In genomic region chr1:193544804-193545203, GRCm38 (mm10) we compare ENCODE assay signal across 18 mouse cellular contexts.
"Had no signal": no experiment of that assay in that cellular context is flagged by ENCODE, and none has a peak within 500 bp of the region (broad histone marks: within the 10 kb centered on the region; RNA-seq: fewer than 3 reads in every experiment).

No protein-coding gene starts in this region.

- H3K27ac ChIP-seq: liver, embryonic 13.5 days; liver, embryonic 15.5 days; lung, embryonic 15.5 days; macrophage; midbrain, embryonic 13.5 days; neural tube, embryonic 12.5 days; stomach, embryonic 15.5 days; stomach, postnatal 0 days had no signal

- H3K4me1 ChIP-seq: liver, embryonic 13.5 days; liver, embryonic 15.5 days; megakaryocyte, embryonic 14.5 days; stomach, embryonic 15.5 days had no signal

- H3K4me2 ChIP-seq: liver, embryonic 13.5 days; liver, embryonic 15.5 days; lung, embryonic 15.5 days; midbrain, embryonic 13.5 days; neural tube, embryonic 12.5 days; stomach, embryonic 15.5 days had no signal

- H3K4me3 ChIP-seq: liver, embryonic 13.5 days; liver, embryonic 15.5 days; lung, embryonic 15.5 days; megakaryocyte, embryonic 14.5 days; midbrain, embryonic 13.5 days; neural tube, embryonic 12.5 days; stomach, embryonic 15.5 days had no signal

- ATAC-seq: liver, postnatal 0 days; lung, postnatal 0 days; midbrain, embryonic 13.5 days had no signal

- H3K27me3 ChIP-seq: liver, embryonic 13.5 days; liver, embryonic 15.5 days; lung, embryonic 15.5 days; megakaryocyte, embryonic 14.5 days; midbrain, embryonic 13.5 days; neural tube, embryonic 12.5 days; stomach, embryonic 15.5 days had no signal

- DNase-seq: liver, embryonic 13.5 days; liver, postnatal 0 days; lung, adult 2 months; lung, postnatal 14 days; lung, postnatal 36 days; right cerebral cortex, postnatal 14 days; thymus, adult 2 months; thymus, postnatal 25 days; thymus, postnatal 4 days had no signal

- H3K36me3 ChIP-seq: liver, embryonic 13.5 days; liver, embryonic 15.5 days; lung, embryonic 15.5 days; midbrain, embryonic 13.5 days; neural tube, embryonic 12.5 days; stomach, embryonic 15.5 days had no signal

- H3K9me3 ChIP-seq: liver, embryonic 13.5 days; liver, embryonic 15.5 days; lung, embryonic 15.5 days; megakaryocyte, embryonic 14.5 days; midbrain, embryonic 13.5 days; neural tube, embryonic 12.5 days; stomach, embryonic 15.5 days had no signal

- H3K9ac ChIP-seq: liver, embryonic 13.5 days; liver, embryonic 15.5 days; liver, postnatal 0 days; lung, embryonic 15.5 days; midbrain, embryonic 13.5 days; neural tube, embryonic 12.5 days; stomach, embryonic 15.5 days had no signal
